Mouse (Mus musculus): ENCODE data around the gene Ldb3.

DNA sequence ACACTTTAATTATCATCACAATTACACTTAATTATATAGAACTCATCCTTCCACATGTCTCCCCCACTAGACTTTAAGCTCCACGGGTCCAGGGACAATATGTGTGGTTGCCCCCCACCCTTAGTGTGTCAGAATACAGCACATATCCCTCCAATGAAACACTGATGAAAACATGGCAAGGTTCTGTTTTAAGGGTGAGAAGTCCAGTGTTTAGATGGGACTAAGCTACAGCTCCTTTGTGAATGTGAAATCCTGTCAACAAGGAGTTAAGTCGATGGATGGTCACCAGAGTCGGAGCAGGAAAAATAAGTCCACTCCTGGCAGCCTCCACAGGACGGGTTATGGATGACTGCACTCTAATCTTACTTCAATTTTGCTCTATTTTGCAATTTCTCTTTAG lies 88.2 kb downstream of the Ldb3 start:
- TF ChIP-seq CTCF (IDR thresholded peaks at IDR 0.05; ENCODE audit: borderline replicate concordance, extremely low read depth, insufficient read depth, insufficient read length) = no peak
- TF ChIP-seq POLR2A (IDR thresholded peaks at IDR 0.05; ENCODE audit: borderline replicate concordance, extremely low read depth, insufficient read depth, insufficient read length, poor library complexity, severe bottlenecking) = no peak

Data from brain, embryonic 14.5 days (tissue).